Mouse (Mus musculus) bone marrow macrophage, adult 2 months (primary cell): ENCODE measurements at regions not wholly inside any gene's neighbourhood (a gene's known extent, or its start where the extent isn't known, plus 50 kb on each side); places are given as distances from the start of the nearest gene placed in this dataset.

ENCODE experiments used
- CTCF ChIP-seq: IDR thresholded peaks from 2 replicates; pipeline ENCODE4 v1.5.1; 2012; ENCODE audit warnings: low read depth, mild to moderate bottlenecking, low read length, moderate library complexity
- POLR2A ChIP-seq: IDR thresholded peaks from 2 replicates; pipeline ENCODE4 v1.6.1; 2012; ENCODE audit warnings: mild to moderate bottlenecking, low read depth, low read length, borderline replicate concordance

DNA sequence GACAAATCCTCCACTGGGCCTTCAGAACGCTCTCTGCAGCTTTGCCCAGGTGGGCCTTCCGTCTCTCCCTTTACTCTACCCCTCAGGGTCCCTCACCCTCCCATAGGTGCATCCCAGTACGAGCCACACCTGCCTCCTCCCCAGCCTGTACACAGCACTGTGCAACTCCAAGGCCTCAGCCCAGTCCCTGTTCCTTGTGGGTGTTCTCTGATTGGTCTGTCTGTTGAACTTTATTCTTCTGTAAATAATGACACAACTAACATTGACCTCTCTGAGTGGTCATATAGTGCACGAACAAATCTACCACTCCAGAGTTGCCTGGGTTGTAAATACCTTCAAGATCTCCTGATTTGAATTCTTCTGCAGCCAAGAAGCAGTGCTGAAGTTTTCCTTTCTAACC, 167.8 kb upstream of the Hes1 start:
- TF ChIP-seq CTCF: no peak
- TF ChIP-seq POLR2A: no peak
